Mouse (Mus musculus): ENCODE measurements around the gene Olfr982. TPM values are rescaled to one million over a fixed set of nuclear protein-coding genes. Genes with fewer than 3 reads are reported as not detected.

The Olfr982 gene
- total RNA-seq (2022): not detected

DNA sequence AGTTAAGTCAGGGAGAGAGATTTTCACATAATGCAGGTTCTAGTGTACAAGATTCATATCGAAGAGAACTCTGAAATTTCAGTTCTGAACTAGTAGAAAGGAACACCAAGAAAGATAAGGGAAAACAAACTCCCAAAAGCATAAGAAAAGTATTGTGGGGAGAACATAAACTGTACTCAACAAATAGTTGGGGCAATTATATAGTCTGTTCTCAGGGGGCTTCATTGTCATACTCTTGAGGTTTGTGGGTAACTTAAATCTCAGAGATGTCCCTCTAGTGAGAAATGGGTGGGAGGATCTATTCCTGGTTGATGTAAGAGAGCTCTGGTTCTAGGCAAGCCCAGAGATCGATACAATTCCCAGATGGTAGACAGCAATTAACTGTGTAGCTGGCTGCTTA lies at the start of gene Olfr982:
Gene Olfr982, plus strand, starts transcription at position 301 of the 400 bp plus-strand sequence.
- no peak for DNase-seq (ENCODE audit: low spot score in 2 of 2)

DNA sequence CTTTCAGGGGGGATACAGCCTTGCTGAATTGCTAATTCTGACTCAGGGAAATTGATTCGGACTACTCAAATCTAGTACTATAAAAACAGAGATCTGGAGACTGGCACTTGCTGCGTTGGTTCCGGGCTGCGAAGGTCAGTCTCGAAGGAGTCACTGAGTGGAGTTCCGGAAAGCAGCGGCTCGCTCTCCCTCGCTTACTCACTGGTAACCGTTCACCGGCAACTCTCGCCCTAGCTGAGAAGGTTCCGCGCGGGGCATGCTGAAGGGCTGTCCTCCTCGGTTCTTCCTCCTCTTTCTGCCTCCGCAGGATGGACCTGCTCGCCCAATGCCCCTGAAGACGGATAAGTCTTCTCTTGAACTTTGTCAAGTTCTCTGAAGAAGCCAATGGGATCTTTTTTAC lies 23.5 kb upstream of the Olfr982 start:
- DNase-seq (ENCODE audit: low spot score in 2 of 2): no peak

- DNase-seq (ENCODE audit: low spot score in 2 of 2): no peak
Observed at GRCm38 (mm10) chr9:40093495-40093894, 19.9 kb downstream of the Olfr982 start, which contains the start of gene Olfr983. Olfr983 (minus strand) TSS chr9:40093595.

GRCm38 (mm10) chr9:40094769-40095168 lies 21.1 kb downstream of the Olfr982 start:
- no peak for DNase-seq (ENCODE audit: low spot score in 2 of 2)

DNA sequence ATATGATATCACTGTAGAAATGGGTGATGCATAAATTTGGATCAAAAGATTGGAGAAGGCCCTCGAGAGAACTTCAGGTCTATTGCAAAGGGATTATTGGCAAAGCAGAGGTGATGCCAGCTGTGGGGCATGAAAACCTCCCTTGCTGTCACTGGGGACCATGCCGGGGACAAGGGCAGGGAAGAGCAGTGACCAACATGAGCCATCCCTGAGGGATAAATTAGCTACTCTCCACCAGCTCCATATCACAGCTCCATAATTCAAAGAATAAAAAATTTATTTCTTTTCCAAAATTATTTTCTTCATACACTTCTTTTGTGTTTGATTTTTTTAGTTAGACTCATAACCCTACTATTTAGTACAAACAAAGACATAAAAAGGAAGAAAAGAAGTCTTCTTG lies 40.5 kb downstream of the Olfr982 start, which contains the start of gene Olfr984:
Gene Olfr984, minus strand, starts transcription at position 101 of the 400 bp plus-strand sequence.
- DNase-seq (ENCODE audit: low spot score in 2 of 2): no peak

DNA sequence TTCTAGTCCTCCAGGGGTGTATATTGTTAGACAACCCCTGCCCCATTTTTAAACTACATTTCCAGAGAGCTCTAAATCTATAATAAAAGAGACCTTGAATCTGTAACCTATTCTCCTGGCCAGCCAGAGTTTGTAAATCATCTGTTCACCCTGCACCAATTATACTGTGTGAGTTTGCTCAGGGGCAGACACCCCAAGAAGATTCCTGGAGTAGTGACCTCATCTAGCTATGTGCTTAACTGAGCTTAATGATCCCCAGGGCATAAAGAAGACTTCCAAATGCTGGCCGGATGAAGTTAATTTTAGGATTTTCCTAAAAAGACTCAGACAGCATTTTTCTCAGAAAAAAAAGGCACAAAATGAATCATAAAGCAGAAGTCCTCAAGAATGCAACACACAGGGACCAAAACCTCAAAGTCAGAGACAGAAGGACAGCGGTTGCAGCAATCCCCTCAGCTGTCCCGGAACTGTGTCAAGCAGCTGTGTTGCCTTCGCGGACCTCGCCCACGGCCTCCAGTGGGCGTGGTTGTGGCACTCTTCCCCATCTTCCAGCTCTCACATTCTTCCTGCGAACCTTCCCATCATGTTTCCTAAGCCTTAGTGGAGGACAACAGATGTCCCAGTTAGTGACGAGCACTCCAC lies 43.1 kb downstream of the Olfr982 start:
- peak; percentile 32 to 45 for DNase-seq (ENCODE audit: low spot score in 2 of 2)

- DNase-seq (ENCODE audit: low spot score in 2 of 2): no peak
Observed at GRCm38 (mm10) chr9:40117287-40117659, 43.6 kb downstream of the Olfr982 start.

Other genes with a start within 250 kb of the Olfr982 start
- gene Olfr971, start 237.0 kb upstream of the Olfr982 start, total RNA-seq (2022): not detected
- gene Olfr972, start 207.4 kb upstream of the Olfr982 start, total RNA-seq (2022): not detected
- gene Olfr229, start 166.5 kb upstream of the Olfr982 start, total RNA-seq (2022): not detected
- gene Olfr974, start 136.3 kb upstream of the Olfr982 start, total RNA-seq (2022): not detected
- not detected for gene Olfr975, start 121.8 kb upstream of the Olfr982 start, total RNA-seq (2022)
- not detected for gene Olfr976, start 112.7 kb upstream of the Olfr982 start, total RNA-seq (2022)
- not detected for gene Olfr978, start 81.7 kb upstream of the Olfr982 start, total RNA-seq (2022)
- not detected for gene Olfr979, start 70.4 kb upstream of the Olfr982 start, total RNA-seq (2022)
- not detected for gene Olfr980, start 64.2 kb upstream of the Olfr982 start, total RNA-seq (2022)
- not detected for gene Olfr981, start 52.4 kb upstream of the Olfr982 start, total RNA-seq (2022)
- gene Olfr983, start 19.8 kb downstream of the Olfr982 start, total RNA-seq (2022): not detected
- not detected for gene Olfr984, start 40.4 kb downstream of the Olfr982 start, total RNA-seq (2022)
- gene Olfr985, start 56.4 kb downstream of the Olfr982 start, total RNA-seq (2022): not detected
- not detected for gene Tmem225, start 74.3 kb downstream of the Olfr982 start, total RNA-seq (2022)
- gene Olfr986, start 107.1 kb downstream of the Olfr982 start, total RNA-seq (2022): not detected
- gene Zfp202, start 118.5 kb downstream of the Olfr982 start, total RNA-seq (2022): 1 to 10 TPM; 1.6 to 2.1 (median 1.8) TPM
- 1 to 10 TPM in 1 of 4 experiments, under 1 TPM in 3; 0.70 to 1.7 (median 0.97) TPM for gene Scn3b, start 195.4 kb downstream of the Olfr982 start, total RNA-seq (2022)

Data from gastrocnemius, adult 8-10 months (tissue).